Mouse (Mus musculus) cerebellum, postnatal 4 days (tissue): Measurements from ENCODE around the gene Kcnma1.

Experiments used
- DNase-seq, 2 experiments: peaks; one replicate each; pipeline ENCODE4 v3.0.0; 2022; ENCODE audit warnings: low spot score in 2 of 2, mixed read lengths in 1 of 2

Gene Kcnma1

GRCm38 (mm10) chr14:23602937-23603336 lies 411.4 kb downstream of the Kcnma1 start:
- DNase-seq = no peak

GRCm38 (mm10) chr14:23602054-23602453 lies 412.2 kb downstream of the Kcnma1 start:
- DNase-seq = no peak

- no peak for DNase-seq
Measured at GRCm38 (mm10) chr14:23594629-23595028, 419.7 kb downstream of the Kcnma1 start.

GRCm38 (mm10) chr14:23592826-23593447 lies 421.4 kb downstream of the Kcnma1 start:
- no peak for DNase-seq

- no peak for DNase-seq
Measured at GRCm38 (mm10) chr14:23589744-23590481, 424.4 kb downstream of the Kcnma1 start.

GRCm38 (mm10) chr14:23587451-23587850 lies 426.8 kb downstream of the Kcnma1 start:
- DNase-seq = no peak

GRCm38 (mm10) chr14:23583235-23583634 lies 431.1 kb downstream of the Kcnma1 start:
- DNase-seq = peak in 1 of 2 experiments; percentile 63

- DNase-seq = no peak
Measured at GRCm38 (mm10) chr14:23581282-23581681, 433.0 kb downstream of the Kcnma1 start.

- peak in 1 of 2 experiments; percentile 32 for DNase-seq
Measured at GRCm38 (mm10) chr14:23575951-23576350, 438.3 kb downstream of the Kcnma1 start.

- no peak for DNase-seq
Measured at GRCm38 (mm10) chr14:23574136-23574535, 440.2 kb downstream of the Kcnma1 start.

- no peak for DNase-seq
Measured at GRCm38 (mm10) chr14:23573385-23573784, 440.9 kb downstream of the Kcnma1 start.

GRCm38 (mm10) chr14:23572778-23573177 lies 441.5 kb downstream of the Kcnma1 start:
- no peak for DNase-seq

- DNase-seq = no peak
Measured at GRCm38 (mm10) chr14:23570251-23570650, 444.0 kb downstream of the Kcnma1 start.

GRCm38 (mm10) chr14:23565931-23566330 lies 448.4 kb downstream of the Kcnma1 start:
- no peak for DNase-seq

GRCm38 (mm10) chr14:23564474-23564873 lies 449.8 kb downstream of the Kcnma1 start:
- no peak for DNase-seq

GRCm38 (mm10) chr14:23563180-23563579 lies 451.1 kb downstream of the Kcnma1 start:
- DNase-seq = no peak

- no peak for DNase-seq
Measured at GRCm38 (mm10) chr14:23555647-23556046, 458.6 kb downstream of the Kcnma1 start.

GRCm38 (mm10) chr14:23552252-23552974 lies 461.9 kb downstream of the Kcnma1 start:
- DNase-seq = no peak

GRCm38 (mm10) chr14:23550467-23550866 lies 463.8 kb downstream of the Kcnma1 start:
- DNase-seq = no peak

GRCm38 (mm10) chr14:23542131-23542530 lies 472.2 kb downstream of the Kcnma1 start:
- DNase-seq = no peak

GRCm38 (mm10) chr14:23539621-23540020 lies 474.7 kb downstream of the Kcnma1 start:
- no peak for DNase-seq

- no peak for DNase-seq
Measured at GRCm38 (mm10) chr14:23533346-23533745, 480.9 kb downstream of the Kcnma1 start.
